Mouse (Mus musculus) G1E (cell line): ENCODE measurements around the gene Mcm9. TPM values are rescaled to one million over a fixed set of nuclear protein-coding genes. Genes with fewer than 3 reads are reported as not detected.

ENCODE experiments used
- ATAC-seq: 2 replicates; pipeline ENCODE4 v1.8.0; 2016; ENCODE audit warnings: mild to moderate bottlenecking; ENCODE audit not compliant: insufficient number of reproducible peaks, poor library complexity, low FRiP score, severe bottlenecking; ENCODE audit errors: extremely low read depth
- DNase-seq: peaks from one replicate; pipeline ENCODE4 v3.0.0; 2012; ENCODE audit warnings: low spot score
- H3K27me3 ChIP-seq: 2 replicates; pipeline ENCODE4 v1.6.1; 2012; ENCODE audit warnings: mild to moderate bottlenecking, low read length, inconsistent platforms; ENCODE audit not compliant: insufficient read depth
- H3K36me3 ChIP-seq: replicated peaks from 2 replicates; pipeline ENCODE3; 2012; ENCODE audit warnings: mild to moderate bottlenecking, inconsistent platforms
- H3K4me1 ChIP-seq: 2 replicates; pipeline ENCODE4 v1.6.1; 2012; ENCODE audit warnings: low read depth, low read length, inconsistent platforms, mixed read lengths; ENCODE audit not compliant: insufficient read depth
- H3K4me3 ChIP-seq: 2 replicates; pipeline ENCODE4 v1.5.1; 2012; ENCODE audit warnings: low read depth, mild to moderate bottlenecking, inconsistent platforms, low read length, moderate library complexity, mixed read lengths
- H3K9me3 ChIP-seq: replicated peaks from 2 replicates; pipeline ENCODE4 v1.6.1; 2012; ENCODE audit warnings: inconsistent platforms
- CTCF ChIP-seq: IDR thresholded peaks from 2 replicates; pipeline ENCODE4 v1.5.1; 2012; ENCODE audit warnings: low read depth, low read length, inconsistent platforms, mixed read lengths
- GATA1 ChIP-seq: IDR thresholded peaks from 2 replicates; pipeline ENCODE4 v1.6.1; 2012; ENCODE audit warnings: borderline replicate concordance, low read length, inconsistent platforms, mixed read lengths
- GATA2 ChIP-seq: IDR thresholded peaks from 2 replicates; pipeline ENCODE4 v1.6.1; 2012; ENCODE audit warnings: low read depth, low read length, inconsistent platforms, borderline replicate concordance
- POLR2AphosphoS5 ChIP-seq: IDR thresholded peaks from 2 replicates; pipeline ENCODE4 v1.6.1; 2012; ENCODE audit warnings: low read depth, low read length, inconsistent platforms; ENCODE audit not compliant: insufficient replicate concordance
- TAL1 ChIP-seq: conservative IDR thresholded peaks from 2 replicates; pipeline ENCODE4 v1.6.1; 2012; ENCODE audit warnings: low read depth, low read length, inconsistent platforms, mixed read lengths
- polyA plus RNA-seq: library from polyadenylated mRNA; stranded (reverse); fragments of >175 nt; gene quantifications from 2 replicates; pipeline ENCODE4 v1.2.3, GENCODE M21; 2012
- total RNA-seq, 2 experiments: library from RNA; stranded (forward) in 1 of 2; stranded (reverse) in 1 of 2; fragments of 200-1000 nt in 1 of 2; fragments of >200 nt in 1 of 2; fragmentation: Nextera tagmentation in 1 of 2; gene quantifications; 2 replicates each; pipeline ENCODE4 v1.2.3; 2014 to 2017

Mcm9 gene
- total and polyA plus RNA-seq, 3 experiments = 2.4 to 10.8 (median 8.7) TPM

GRCm38 (mm10) chr10:53605328-53605727 is 24.9 kb downstream of the Mcm9 start:
- Histone ChIP-seq H3K36me3 (peaks cover 47% of the 10 kb centered on the region), H3K9me3 (no peaks in the 10 kb centered on the region), H3K27me3 (no peaks in the 10 kb centered on the region), H3K4me3 (no peak overlapping the region), H3K4me1 (no peaks in the 10 kb centered on the region)
- DNase-seq = no peak
- no peak for TF ChIP-seq GATA2
- no peak for TF ChIP-seq CTCF
- no peak for TF ChIP-seq GATA1
- TF ChIP-seq POLR2AphosphoS5 = no peak
- TF ChIP-seq TAL1 = no peak
- no peak for ATAC-seq

GRCm38 (mm10) chr10:53598821-53599220 is 31.4 kb downstream of the Mcm9 start:
- 0 out of 2 replicates have a peak, but pooled peaks have one; percentile 30 for ATAC-seq
- peaks cover 15% of the 10 kb centered on the region for H3K36me3 ChIP-seq
- DNase-seq = peak; percentile 6

DNA sequence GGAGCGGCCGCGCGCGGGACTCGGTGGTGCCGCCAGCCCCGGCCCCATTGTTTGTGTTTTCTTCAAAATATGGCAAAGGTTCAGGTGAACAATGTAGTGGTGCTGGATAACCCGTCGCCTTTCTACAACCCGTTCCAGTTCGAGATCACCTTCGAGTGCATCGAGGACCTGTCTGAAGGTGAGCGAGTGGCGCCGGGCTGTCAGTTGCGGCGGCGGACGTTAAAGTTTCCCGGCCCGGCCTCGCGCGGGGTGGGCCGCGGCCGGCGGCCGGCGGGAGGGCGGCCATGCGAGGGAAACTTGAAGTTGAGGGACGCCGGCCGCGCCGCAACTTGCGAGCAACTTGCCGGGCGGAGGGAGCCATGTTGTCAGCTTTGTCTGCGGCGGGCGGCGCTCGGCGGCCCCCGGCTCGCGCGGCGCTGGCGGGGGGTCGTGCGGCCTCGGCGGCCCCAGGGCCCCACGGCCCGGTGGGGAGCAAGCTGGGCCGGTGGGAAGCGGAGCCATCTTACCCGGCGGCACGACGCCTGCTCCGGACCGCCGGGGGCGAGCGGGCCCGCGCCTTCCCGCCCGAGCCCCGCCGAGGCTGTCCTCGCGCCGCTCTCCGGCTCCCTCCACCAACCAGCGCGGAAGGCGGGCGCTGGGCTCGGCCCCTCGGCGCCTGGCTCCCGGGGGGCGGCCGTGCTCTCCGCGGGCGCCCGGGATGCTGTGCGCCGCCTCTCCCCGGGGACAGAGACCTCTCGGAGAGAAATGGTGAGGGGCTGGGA is 32.9 kb downstream of the Mcm9 start:
- Histone ChIP-seq H3K4me3 (peak overlapping the region; percentile 75), H3K27me3 (no peaks in the 10 kb centered on the region), H3K36me3 (peaks cover 8% of the 10 kb centered on the region), H3K4me1 (peaks cover 8% of the 10 kb centered on the region; the same call in 1 of the 2 replicates), H3K9me3 (no peaks in the 10 kb centered on the region)
- ATAC-seq (no peak), DNase-seq (peak; percentile 5)
- TF ChIP-seq GATA2 (no peak), POLR2AphosphoS5 (no peak), TAL1 (no peak), CTCF (no peak), GATA1 (no peak)

More at GRCm38 (mm10) chr10:53598821-53599220, 31.4 kb downstream of the Mcm9 start:
- no peak for TF ChIP-seq TAL1
- no peak for TF ChIP-seq POLR2AphosphoS5
- TF ChIP-seq CTCF = no peak
- H3K9me3 ChIP-seq = no peaks in the 10 kb centered on the region
- H3K4me1 ChIP-seq = peaks cover 8% of the 10 kb centered on the region; the same call in 1 of the 2 replicates
- H3K27me3 ChIP-seq = no peaks in the 10 kb centered on the region
- H3K4me3 ChIP-seq = no peak overlapping the region; the same call in 1 of the 2 replicates

DNA sequence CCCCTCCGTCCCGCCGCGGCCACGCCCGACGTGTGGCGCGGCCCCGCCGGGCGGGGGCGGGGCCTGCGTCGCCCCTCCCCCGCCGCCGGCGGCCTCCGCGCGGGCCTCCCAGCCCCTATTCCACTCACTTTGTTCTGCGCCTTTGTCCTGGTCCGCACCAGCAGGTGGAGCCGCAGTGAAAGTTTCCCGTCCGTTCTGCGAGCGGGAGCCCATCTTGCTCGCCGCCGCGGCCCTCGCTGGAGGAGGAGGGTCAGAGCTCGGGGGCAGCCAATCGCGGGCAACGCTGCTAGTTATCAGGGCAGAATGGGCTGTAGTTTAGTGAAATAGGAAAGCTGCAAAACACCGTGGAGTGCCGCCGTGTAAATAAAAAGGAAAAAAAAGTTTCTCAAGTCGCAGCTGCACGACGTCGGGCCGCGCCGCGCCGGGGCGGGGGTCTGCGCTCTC is 33.5 kb downstream of the Mcm9 start, which contains the start of gene Asf1a:
TSS of gene Asf1a (plus strand) at position 81 of the 444 bp plus-strand sequence.
- ATAC-seq = peak; percentile 89
- H3K9me3 ChIP-seq = no peaks in the 10 kb centered on the region
- H3K4me1 ChIP-seq = peaks cover 8% of the 10 kb centered on the region; the same call in 1 of the 2 replicates
- peak within 1 kb of the TSS; percentile 75 for H3K4me3 ChIP-seq
- H3K36me3 ChIP-seq = peaks cover 6% of the 10 kb centered on the region
- peak; percentile 70 for DNase-seq
- TF ChIP-seq GATA1 (no peak), GATA2 (no peak), CTCF (no peak), POLR2AphosphoS5 (no peak), TAL1 (no peak)
- H3K27me3 ChIP-seq = no peaks in the 10 kb centered on the region

- TF ChIP-seq CTCF (no peak), POLR2AphosphoS5 (no peak), TAL1 (no peak), GATA1 (no peak), GATA2 (no peak)
Measured at GRCm38 (mm10) chr10:53595744-53596676, 34.2 kb downstream of the Mcm9 start.

GRCm38 (mm10) chr10:53585777-53586176 is 44.5 kb downstream of the Mcm9 start:
- H3K4me3 ChIP-seq = no peak overlapping the region
- H3K9me3 ChIP-seq = no peaks in the 10 kb centered on the region
- TF ChIP-seq CTCF (no peak), GATA1 (no peak), GATA2 (no peak), TAL1 (no peak), POLR2AphosphoS5 (no peak)
- no peak for ATAC-seq
- H3K36me3 ChIP-seq = peaks cover 8% of the 10 kb centered on the region
- no peaks in the 10 kb centered on the region for H3K4me1 ChIP-seq
- DNase-seq = no peak
- no peaks in the 10 kb centered on the region for H3K27me3 ChIP-seq

More at GRCm38 (mm10) chr10:53595744-53596676, 34.2 kb downstream of the Mcm9 start:
- Histone ChIP-seq H3K9me3 (no peaks in the 10 kb centered on the region), H3K4me3 (peak overlapping the region; percentile 62), H3K27me3 (no peaks in the 10 kb centered on the region), H3K4me1 (peaks cover 8% of the 10 kb centered on the region; the same call in 1 of the 2 replicates), H3K36me3 (peaks cover 3% of the 10 kb centered on the region)
- DNase-seq = no peak
- ATAC-seq = peak; percentile 45
